Mouse (Mus musculus) megakaryocyte progenitor cell, adult 5-6 weeks (primary cell): ENCODE measurements around the gene Ddx60. TPM values are rescaled to one million over a fixed set of nuclear protein-coding genes. Genes with fewer than 3 reads are reported as not detected.
"Not testable (repeated sequence)": the region's sequence is repeated elsewhere in the genome, so short reads cannot be mapped to it uniquely, and the experiment has no call there.

Source experiments
- ATAC-seq: replicated peaks from 2 replicates; pipeline ENCODE4 v1.8.0; 2016; ENCODE audit warnings: mild to moderate bottlenecking, moderate TSS enrichment, inconsistent platforms; ENCODE audit not compliant: poor library complexity
- total RNA-seq, 2 experiments: library from RNA; stranded (forward) in 1 of 2; stranded (reverse) in 1 of 2; fragments of 157-497, 149-512 nt in 1 of 2; fragments of 200-1000 nt in 1 of 2; gene quantifications; 2 replicates each; pipeline versions ENCODE4 v1.2.3 to v1.2.4; 2015 to 2017

The Ddx60 gene
- 1.9 and 3.4 TPM in 2 replicates for total RNA-seq (2015)
- total RNA-seq (2017) = 2.2 and 2.8 TPM in 2 replicates

- peak; percentile 79 for ATAC-seq
These were observed at the start of gene Ddx60 for GRCm38 (mm10) chr8:61927777-61928494. Ddx60 (plus strand) TSS chr8:61928087.

GRCm38 (mm10) chr8:61894062-61894461 is 33.8 kb upstream of the Ddx60 start:
- peak; percentile 90 for ATAC-seq

DNA sequence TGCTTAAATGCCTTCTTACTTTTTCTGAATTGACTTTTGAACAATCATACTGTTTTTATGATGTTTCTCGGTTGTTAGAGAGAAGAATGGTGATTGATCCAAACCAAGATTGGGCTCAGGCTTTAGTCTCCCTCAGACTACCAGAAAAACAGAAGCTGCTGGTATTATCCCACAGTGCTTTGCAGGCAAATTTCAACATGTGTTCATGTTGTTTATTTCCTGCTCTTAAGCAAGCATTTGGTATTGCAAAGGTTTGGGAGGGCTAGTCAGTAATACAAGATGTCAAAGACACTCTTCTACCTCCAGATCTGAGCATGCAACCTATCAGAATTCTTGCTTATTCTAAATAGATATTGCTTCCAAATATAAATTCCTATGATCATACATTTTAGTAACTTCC is 31.1 kb upstream of the Ddx60 start:
- peak; percentile 85 for ATAC-seq

- peak; percentile 54; the same call in 1 of the 2 replicates for ATAC-seq
These were observed 30.5 kb upstream of the Ddx60 start for GRCm38 (mm10) chr8:61897402-61897801.

- no peak for ATAC-seq
These were observed 26.7 kb upstream of the Ddx60 start for GRCm38 (mm10) chr8:61901028-61901717.

- ATAC-seq = no peak
These were observed 25.4 kb upstream of the Ddx60 start, which contains the start of gene Palld for GRCm38 (mm10) chr8:61902521-61902920. Palld (minus strand) TSS chr8:61902690.

DNA sequence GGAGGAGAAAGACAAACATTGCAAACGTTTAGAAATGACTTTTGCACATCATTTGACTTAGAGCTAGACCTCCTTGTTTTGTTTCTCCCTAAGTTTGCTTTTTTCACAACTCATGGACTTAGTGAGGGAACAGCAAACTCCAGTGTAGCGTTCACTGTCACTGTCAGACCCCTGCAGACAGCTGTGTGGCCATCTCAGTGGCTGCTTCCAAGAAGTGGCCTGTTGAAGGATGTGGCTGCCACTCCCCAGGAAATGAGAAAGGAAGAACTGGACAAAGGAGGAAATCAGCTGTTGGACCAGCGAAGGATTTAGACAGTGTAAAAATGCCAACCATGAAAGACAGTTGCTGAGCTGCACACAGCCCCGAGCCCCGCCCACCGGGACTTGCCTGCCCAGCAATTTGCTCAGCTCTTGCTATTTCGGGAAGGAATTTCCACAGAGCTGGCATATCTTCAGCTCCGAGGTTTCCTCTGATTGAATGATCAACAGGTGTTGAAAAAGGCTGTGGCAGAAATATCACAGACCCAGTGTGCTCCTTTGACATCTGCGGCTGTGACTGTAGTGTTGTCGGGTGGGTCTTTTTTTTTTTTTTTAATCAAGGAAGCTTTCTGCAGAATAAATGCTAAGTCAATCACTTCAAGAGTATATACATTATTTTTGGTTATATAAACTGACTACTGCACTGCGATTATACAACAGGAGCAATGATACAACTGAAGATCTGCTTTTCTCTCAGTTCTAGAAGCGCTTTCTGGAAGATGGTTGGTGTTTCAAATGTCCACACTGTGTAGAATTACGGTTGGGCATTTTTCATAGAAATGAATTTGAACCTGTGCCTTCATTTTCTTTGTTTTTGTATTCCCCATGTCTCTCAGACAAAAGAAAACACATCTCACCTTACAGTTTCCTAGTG is 19.3 kb upstream of the Ddx60 start:
- ATAC-seq = peak; percentile 62

- ATAC-seq = no peak
These were observed 18.6 kb upstream of the Ddx60 start for GRCm38 (mm10) chr8:61909313-61909712.

GRCm38 (mm10) chr8:61912817-61913216 is 15.1 kb upstream of the Ddx60 start:
- ATAC-seq = peak; percentile 35

DNA sequence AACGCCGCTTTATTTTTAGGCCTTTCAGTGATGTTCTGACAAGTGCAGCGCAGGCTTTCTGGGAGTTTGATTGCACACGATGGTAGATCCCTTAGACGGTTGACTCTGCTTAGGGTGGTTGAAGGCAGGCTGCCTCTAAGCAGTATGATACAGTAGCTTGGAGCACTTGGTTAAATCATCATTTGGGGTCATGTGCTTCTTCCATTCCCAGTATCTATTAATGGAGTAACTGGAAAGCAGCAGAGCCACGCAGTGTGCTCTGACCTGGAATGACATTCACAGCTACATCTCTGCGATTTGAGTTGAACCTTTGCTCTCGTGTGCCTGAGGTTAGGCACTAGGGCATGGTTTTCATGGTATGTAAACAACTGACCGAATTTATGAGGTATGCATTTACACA is 13.9 kb upstream of the Ddx60 start:
- ATAC-seq = no peak

- no peak for ATAC-seq
These were observed 10.6 kb upstream of the Ddx60 start for GRCm38 (mm10) chr8:61917287-61917686.

- ATAC-seq = no peak
These were observed 8.6 kb upstream of the Ddx60 start for GRCm38 (mm10) chr8:61919145-61919788.

- ATAC-seq = peak; percentile 95
These were observed 7.5 kb upstream of the Ddx60 start for GRCm38 (mm10) chr8:61920389-61920788.

GRCm38 (mm10) chr8:61921454-61922054 is 6.3 kb upstream of the Ddx60 start:
- ATAC-seq = no peak

GRCm38 (mm10) chr8:61924518-61924917 is 3.4 kb upstream of the Ddx60 start:
- ATAC-seq = no peak

DNA sequence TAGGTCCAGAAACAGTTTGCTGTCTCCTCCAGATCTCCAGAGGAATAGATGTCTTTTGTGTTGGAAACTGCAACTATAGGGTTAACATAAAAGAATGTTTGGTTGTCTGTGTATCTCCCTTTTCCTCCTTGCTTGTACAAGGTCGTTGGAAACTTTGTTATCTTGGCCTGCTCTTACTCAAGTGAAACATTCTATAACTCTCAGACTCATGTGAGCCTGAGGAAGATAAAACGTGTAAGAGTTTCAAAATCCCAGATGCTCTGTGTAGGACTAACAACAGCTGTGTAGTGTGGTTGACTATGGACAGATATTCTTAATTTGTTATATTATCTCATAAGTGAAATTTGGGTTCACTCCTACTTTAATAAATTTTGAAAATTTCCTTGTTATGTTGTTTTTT is 5.4 kb downstream of the Ddx60 start:
- ATAC-seq = peak; percentile 54

DNA sequence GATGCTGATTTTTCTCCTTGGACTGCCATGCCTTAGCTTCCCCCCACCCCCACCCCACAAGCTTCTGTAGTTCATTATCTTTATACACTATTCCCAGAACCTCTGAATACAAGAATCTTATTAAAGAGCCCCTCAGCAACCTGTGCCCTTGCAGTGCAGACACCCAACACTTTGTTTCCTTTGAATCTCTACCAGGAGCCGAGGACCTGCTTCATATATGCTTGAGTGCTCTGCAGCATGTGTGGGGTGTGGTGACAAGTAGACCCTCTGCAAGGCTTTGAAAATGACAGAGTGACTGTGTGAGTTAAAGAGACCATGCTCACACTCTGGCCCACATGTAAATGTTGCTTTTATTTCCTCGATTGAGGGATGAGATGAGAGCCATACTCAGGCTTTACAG is 9.7 kb downstream of the Ddx60 start:
- no peak for ATAC-seq

- ATAC-seq = not testable (repeated sequence)
These were observed 36.9 kb downstream of the Ddx60 start for GRCm38 (mm10) chr8:61964591-61965375.

- ATAC-seq = no peak
These were observed 41.7 kb downstream of the Ddx60 start for GRCm38 (mm10) chr8:61969581-61969980.
